Mouse (Mus musculus) c-Kit-positive CD71-positive TER-119-negative erythroid progenitor cells, embryonic 14.5 days (primary cell): ENCODE measurements at regions not wholly inside any gene's neighbourhood (a gene's known extent, or its start where the extent isn't known, plus 50 kb on each side); places are given as distances from the start of the nearest gene placed in this dataset.
"Not testable (repeated sequence)": the region's sequence is repeated elsewhere in the genome, so short reads cannot be mapped to it uniquely, and the experiment has no call there.

Experiments
- DNase-seq: peaks from one replicate; pipeline ENCODE4 v3.0.0-alpha.2; 2013; ENCODE audit warnings: low read depth

- no peak for DNase-seq
Observed at GRCm38 (mm10) chr5:12639549-12639948, 256.4 kb downstream of the Sema3d start.

- no peak for DNase-seq
Observed at GRCm38 (mm10) chr5:12646269-12646668, 263.1 kb downstream of the Sema3d start.

GRCm38 (mm10) chr5:12673666-12674065 lies 290.5 kb downstream of the Sema3d start:
- no peak for DNase-seq

GRCm38 (mm10) chr5:12674134-12674533 lies 290.9 kb downstream of the Sema3d start:
- no peak for DNase-seq

GRCm38 (mm10) chr5:12676712-12677111 lies 293.5 kb downstream of the Sema3d start:
- DNase-seq = no peak

GRCm38 (mm10) chr5:12714894-12715293 lies 331.7 kb downstream of the Sema3d start:
- no peak for DNase-seq

- DNase-seq = no peak
Observed at GRCm38 (mm10) chr5:12751514-12751913, 368.3 kb downstream of the Sema3d start.

GRCm38 (mm10) chr5:12759634-12760033 lies 365.6 kb upstream of the Sema3a start:
- no peak for DNase-seq

- no peak for DNase-seq
Observed at GRCm38 (mm10) chr5:12767383-12767782, 357.8 kb upstream of the Sema3a start.

- DNase-seq = no peak
Observed at GRCm38 (mm10) chr5:12782681-12783080, 342.5 kb upstream of the Sema3a start.

GRCm38 (mm10) chr5:12808729-12809128 lies 316.5 kb upstream of the Sema3a start:
- no peak for DNase-seq

- DNase-seq = no peak
Observed at GRCm38 (mm10) chr5:12809884-12810283, 315.3 kb upstream of the Sema3a start.

GRCm38 (mm10) chr5:12847207-12847606 lies 278.0 kb upstream of the Sema3a start:
- DNase-seq = not testable (repeated sequence)

GRCm38 (mm10) chr5:12856869-12857268 lies 268.3 kb upstream of the Sema3a start:
- DNase-seq = no peak

- no peak for DNase-seq
Observed at GRCm38 (mm10) chr5:12868355-12869217, 256.6 kb upstream of the Sema3a start.

GRCm38 (mm10) chr5:12872888-12873287 lies 252.3 kb upstream of the Sema3a start:
- no peak for DNase-seq

GRCm38 (mm10) chr5:12877595-12878296 lies 247.5 kb upstream of the Sema3a start:
- peak; percentile 3 for DNase-seq

GRCm38 (mm10) chr5:12892333-12892732 lies 232.9 kb upstream of the Sema3a start:
- DNase-seq = no peak

- DNase-seq = no peak
Observed at GRCm38 (mm10) chr5:12894638-12895037, 230.6 kb upstream of the Sema3a start.

- DNase-seq = no peak
Observed at GRCm38 (mm10) chr5:12910741-12911140, 214.5 kb upstream of the Sema3a start.

GRCm38 (mm10) chr5:12914395-12914794 lies 210.8 kb upstream of the Sema3a start:
- DNase-seq = no peak

GRCm38 (mm10) chr5:12919335-12919734 lies 205.9 kb upstream of the Sema3a start:
- DNase-seq = no peak

GRCm38 (mm10) chr5:12922889-12923288 lies 202.3 kb upstream of the Sema3a start:
- peak; percentile 16 for DNase-seq
